Mouse (Mus musculus): Measurements from ENCODE around the gene Mark4.

DNA sequence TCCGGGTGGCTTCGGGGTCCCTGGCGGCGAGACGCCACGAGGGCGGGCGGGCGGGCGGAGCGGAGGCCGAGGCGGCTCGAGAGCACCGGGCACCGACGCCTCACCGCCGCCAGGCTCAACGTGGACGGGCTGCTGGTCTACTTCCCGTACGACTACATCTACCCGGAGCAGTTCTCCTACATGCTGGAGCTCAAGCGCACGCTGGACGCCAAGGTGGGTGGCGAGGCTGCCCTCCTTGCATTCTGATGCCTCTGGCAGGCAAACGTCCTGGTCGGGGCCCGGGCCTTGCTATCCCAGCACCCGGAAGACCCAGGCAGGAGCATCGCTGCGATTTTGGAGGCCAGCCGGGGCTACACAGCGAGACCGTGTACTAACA is 76.5 kb downstream of the Mark4 start:
- TF ChIP-seq CTCF (IDR thresholded peaks at IDR 0.05; ENCODE audit: low read depth), result 0 out of 2 replicates have a peak, but pooled peaks have one; percentile 8
- no peak for TF ChIP-seq EP300 (IDR thresholded peaks at IDR 0.05; ENCODE audit: low read depth)
